Mouse (Mus musculus): ENCODE results near the gene Npas4.

DNA sequence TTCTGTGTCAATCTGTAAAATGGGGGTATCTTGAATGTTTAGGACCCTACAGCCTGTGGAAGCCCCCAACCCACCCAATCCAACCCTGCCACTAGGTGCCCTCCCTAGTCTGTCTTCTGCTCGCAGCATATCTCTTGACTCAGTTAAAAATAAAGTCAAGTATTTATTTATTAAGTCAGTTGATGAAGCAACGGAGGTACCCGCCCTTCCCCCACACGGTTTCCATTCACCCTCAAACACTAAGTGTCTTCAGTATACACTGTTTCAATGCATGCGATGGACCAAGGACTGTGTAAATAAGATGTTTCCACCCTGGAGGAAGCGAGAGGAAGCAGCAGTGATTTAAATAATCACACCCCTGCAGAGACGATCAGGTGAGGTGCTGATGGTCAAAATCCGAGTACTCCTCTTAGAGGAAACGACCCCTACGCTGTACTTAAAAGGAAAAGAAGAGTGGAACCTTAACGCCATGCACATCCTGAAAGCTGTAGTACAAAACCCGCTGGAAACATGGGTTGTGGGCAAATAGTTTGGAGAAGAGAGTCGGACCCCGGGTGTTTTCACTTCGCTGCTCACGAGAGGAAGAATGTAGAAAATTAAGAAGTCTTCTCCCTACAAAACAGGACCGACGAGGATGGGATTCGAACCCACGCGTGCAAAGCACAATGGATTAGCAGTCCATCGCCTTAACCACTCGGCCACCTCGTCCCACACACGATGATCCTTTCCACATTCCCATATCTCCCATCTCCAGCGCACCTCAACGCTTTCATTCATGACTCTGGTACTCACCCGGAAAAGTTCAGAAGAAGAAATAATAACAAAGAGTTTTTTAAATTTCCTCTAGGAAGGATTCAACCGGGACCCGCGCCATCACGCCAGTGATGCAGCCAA, 47.8 kb upstream of the Npas4 start:
- TF ChIP-seq CTCF (IDR thresholded peaks at IDR 0.05; ENCODE audit: borderline replicate concordance, extremely low read depth, insufficient read depth, insufficient read length): no peak
- TF ChIP-seq POLR2A (IDR thresholded peaks at IDR 0.05; ENCODE audit: borderline replicate concordance, extremely low read depth, insufficient read depth, insufficient read length, poor library complexity, severe bottlenecking): no peak
